Mouse (Mus musculus) kidney, postnatal 0 days (tissue): ENCODE results near the gene P2rx3. TPM values are rescaled to one million over a fixed set of nuclear protein-coding genes. Genes with fewer than 3 reads are reported as not detected.
A peak's percentile ranks its signal among the peaks of the same experiment; 100 is the strongest.

Source experiments
- ATAC-seq: fragments of 200-750 bp; cut with Nextera tagmentation; replicated peaks from 2 replicates; pipeline ENCODE4 v1.8.0; 2017; ENCODE audit warnings: low read depth, moderate number of reproducible peaks, moderate TSS enrichment, moderate library complexity; ENCODE audit not compliant: low FRiP score
- DNase-seq: peaks from one replicate; pipeline ENCODE4 v3.0.0-alpha.2; 2016; ENCODE audit warnings: low spot score
- H3K27ac ChIP-seq: fragments of 300-500 bp; sonication (generic); 2 replicates; pipeline ENCODE4 v1.5.1; 2014; ENCODE audit warnings: mild to moderate bottlenecking
- H3K27me3 ChIP-seq: fragments of 300-500 bp; sonication (generic); 2 replicates; pipeline ENCODE4 v1.6.1; 2014; ENCODE audit warnings: low read length, mixed read lengths; ENCODE audit not compliant: insufficient read depth
- H3K36me3 ChIP-seq: fragments of 300-500 bp; sonication (generic); 2 replicates; pipeline ENCODE4 v1.6.1; 2014; ENCODE audit warnings: low read length, mixed read lengths; ENCODE audit not compliant: insufficient read depth
- H3K4me1 ChIP-seq: fragments of 300-500 bp; sonication (generic); replicated peaks from 2 replicates; pipeline ENCODE4 v1.6.1; 2014; ENCODE audit warnings: antibody characterized with exemption, low read length, mixed read lengths; ENCODE audit not compliant: insufficient read depth
- H3K4me2 ChIP-seq: fragments of 300-500 bp; sonication (generic); 2 replicates; pipeline ENCODE4 v1.6.1; 2014; ENCODE audit warnings: mild to moderate bottlenecking, low read length, moderate library complexity, mixed read lengths
- H3K4me3 ChIP-seq: fragments of 300-500 bp; sonication (generic); replicated peaks from 2 replicates; pipeline ENCODE4 v1.5.1; 2014; ENCODE audit warnings: low read depth, low read length
- H3K9ac ChIP-seq: fragments of 300-500 bp; sonication (generic); 2 replicates; pipeline ENCODE4 v1.6.1; 2014; ENCODE audit warnings: low read depth, low read length
- H3K9me3 ChIP-seq: fragments of 300-500 bp; sonication (generic); replicated peaks from 2 replicates; pipeline ENCODE4 v1.6.1; 2016; ENCODE audit warnings: low read length, inconsistent platforms, mixed read lengths
- CTCF ChIP-seq: IDR thresholded peaks from 2 replicates; pipeline ENCODE4 v1.5.1; 2016; ENCODE audit warnings: antibody characterized with exemption, low read depth, mild to moderate bottlenecking, moderate library complexity
- WGBS: fragments of 180-500 bp; shearing (Covaris S2); extraction: QIAGEN DNeasy Blood & Tissue Kit; methylation state at CpG from one replicate; pipeline ENCODE4 v1.1.7; 2014; 5-methylcytosine and 5-hydroxymethylcytosine counted together
- polyA plus RNA-seq: library from polyadenylated mRNA; unstranded; fragments of >200 nt; fragmentation: Nextera tagmentation; extraction: Ambion mirVana; gene quantifications from 2 replicates; pipeline ENCODE4 v1.2.1, GENCODE M21; 2015

P2rx3 gene
- polyA plus RNA-seq, 1 experiment from 2014 or later = 0.14 TPM

DNA sequence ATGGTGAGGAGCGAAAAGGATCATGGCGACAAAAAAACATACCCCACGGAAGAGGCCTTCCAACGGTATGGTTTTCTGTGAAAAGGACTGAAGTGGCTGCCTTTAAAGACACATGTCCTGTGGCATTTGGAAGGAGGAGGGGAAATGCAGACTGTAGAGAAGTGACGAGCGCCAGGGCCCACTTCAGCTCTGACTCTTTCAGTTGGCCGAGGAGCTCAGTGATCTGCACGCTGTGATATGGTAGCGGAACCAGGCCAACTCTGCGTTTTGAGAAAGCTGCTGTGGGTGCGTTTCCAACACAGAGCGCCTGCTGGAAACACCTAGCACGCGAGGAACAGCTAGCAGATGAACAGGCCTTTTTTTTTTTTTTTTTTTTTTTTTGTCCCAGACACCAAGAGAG is 24.6 kb downstream of the P2rx3 start:
- H3K4me1 ChIP-seq = no peaks in the 10 kb centered on the region
- ATAC-seq (no peak), DNase-seq (no peak)
- no peaks in the 10 kb centered on the region for H3K36me3 ChIP-seq
- H3K4me2 ChIP-seq = no peak overlapping the region
- no peaks in the 10 kb centered on the region for H3K27me3 ChIP-seq
- H3K27ac ChIP-seq = no peak overlapping the region
- TF ChIP-seq CTCF = no peak
- no peaks in the 10 kb centered on the region for H3K9me3 ChIP-seq
- H3K4me3 ChIP-seq = no peak overlapping the region
- H3K9ac ChIP-seq = no peak overlapping the region
- 82% methylated on average over 14 of the region's 14 CpGs for WGBS

DNA sequence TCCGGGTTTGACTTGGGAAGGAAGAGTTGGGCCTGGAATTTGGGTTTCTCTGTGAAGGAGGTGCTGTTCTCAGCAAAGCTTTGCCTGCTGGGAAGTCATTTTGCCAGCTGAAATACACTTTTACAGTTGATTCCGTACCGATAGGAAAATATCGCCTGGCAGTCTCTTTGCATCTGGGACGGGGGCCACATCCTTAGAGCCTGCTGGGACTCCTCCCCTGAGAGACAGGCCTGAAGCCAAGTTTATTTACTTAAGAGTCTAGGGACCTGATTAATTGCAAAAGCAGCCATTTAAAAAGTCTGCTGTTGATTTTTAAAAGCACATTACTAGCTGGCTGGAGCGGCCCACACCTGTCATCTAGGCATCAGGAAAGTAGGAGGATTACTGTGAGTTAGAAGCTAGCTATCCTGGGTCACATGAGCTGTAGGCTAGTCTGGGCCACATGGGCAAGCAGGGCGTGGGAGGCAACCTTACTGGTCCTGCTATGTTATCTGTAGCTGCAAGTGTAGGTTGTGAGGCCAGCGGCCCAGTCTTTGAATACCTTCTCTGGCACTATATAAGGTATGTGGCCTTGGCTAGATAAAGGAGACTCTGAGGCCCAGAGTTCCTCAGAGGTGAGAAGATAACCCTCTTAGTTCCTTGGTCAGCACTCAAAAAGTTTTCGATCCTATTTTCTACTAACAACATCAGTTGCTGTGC is 25.2 kb downstream of the P2rx3 start:
- ATAC-seq (no peak), DNase-seq (peak; percentile 49)
- no peaks in the 10 kb centered on the region for H3K4me1 ChIP-seq
- H3K9me3 ChIP-seq = no peaks in the 10 kb centered on the region
- H3K4me3 ChIP-seq = no peak overlapping the region
- TF ChIP-seq CTCF = no peak
- no peak overlapping the region for H3K4me2 ChIP-seq
- H3K9ac ChIP-seq = no peak overlapping the region
- no peaks in the 10 kb centered on the region for H3K27me3 ChIP-seq
- H3K36me3 ChIP-seq = no peaks in the 10 kb centered on the region
- 35% methylated on average over 9 of the region's 9 CpGs for WGBS
- no peak overlapping the region for H3K27ac ChIP-seq

DNA sequence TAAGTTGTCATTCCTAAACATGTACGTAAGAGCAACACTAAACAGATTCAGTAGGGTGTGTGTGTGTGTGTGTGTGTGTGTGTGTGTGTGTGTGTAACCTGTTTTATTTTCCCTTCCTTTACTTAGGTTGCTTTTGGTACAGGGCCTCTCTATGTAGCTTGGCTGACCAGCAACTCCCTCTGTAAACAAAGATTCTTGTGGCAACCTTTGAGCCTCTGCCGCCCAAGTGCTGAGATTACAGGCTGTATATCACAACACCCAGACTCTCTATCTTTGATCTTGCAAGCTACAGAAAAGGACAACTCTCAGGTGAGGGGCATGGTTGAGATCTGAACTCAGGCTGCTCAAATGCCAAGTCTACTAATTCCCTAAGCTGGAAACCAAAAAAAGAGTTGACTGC is 28.1 kb downstream of the P2rx3 start:
- DNase-seq (no peak), ATAC-seq (no peak)
- no peak overlapping the region for H3K4me3 ChIP-seq
- H3K36me3 ChIP-seq = no peaks in the 10 kb centered on the region
- 50% methylated on average over 2 of the region's 2 CpGs for WGBS
- TF ChIP-seq CTCF = no peak
- H3K9ac ChIP-seq = no peak overlapping the region
- H3K9me3 ChIP-seq = no peaks in the 10 kb centered on the region
- no peak overlapping the region for H3K4me2 ChIP-seq
- H3K4me1 ChIP-seq = no peaks in the 10 kb centered on the region
- H3K27ac ChIP-seq = no peak overlapping the region
- H3K27me3 ChIP-seq = no peaks in the 10 kb centered on the region

DNA sequence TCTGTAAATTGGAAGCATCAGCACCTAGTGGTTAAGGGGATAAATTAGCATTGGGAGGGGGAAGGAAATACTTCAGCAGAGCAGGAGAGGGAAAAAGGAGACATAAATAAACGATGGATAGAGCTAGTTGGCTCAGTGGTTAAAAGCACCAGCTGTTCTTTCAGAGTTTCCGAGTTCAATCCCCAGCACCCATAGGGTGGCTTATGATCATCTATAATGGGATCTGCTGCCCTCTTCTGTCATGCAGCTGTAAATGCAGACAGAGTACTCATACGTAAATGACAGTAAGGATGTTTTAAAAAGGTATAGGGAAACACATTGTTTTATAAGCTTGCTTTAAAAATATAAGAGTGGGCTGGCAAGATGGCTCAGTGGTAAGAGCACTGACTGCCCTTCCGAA is 29.5 kb downstream of the P2rx3 start:
- Histone ChIP-seq H3K4me2 (no peak overlapping the region), H3K36me3 (no peaks in the 10 kb centered on the region), H3K4me3 (no peak overlapping the region), H3K4me1 (no peaks in the 10 kb centered on the region), H3K9ac (no peak overlapping the region), H3K9me3 (no peaks in the 10 kb centered on the region), H3K27ac (no peak overlapping the region), H3K27me3 (no peaks in the 10 kb centered on the region)
- no peak; the same call in 1 of the 2 replicates for ATAC-seq
- TF ChIP-seq CTCF = peak; percentile 73
- DNase-seq = peak; percentile 54
- WGBS = 26% methylated on average over 4 of the region's 4 CpGs

DNA sequence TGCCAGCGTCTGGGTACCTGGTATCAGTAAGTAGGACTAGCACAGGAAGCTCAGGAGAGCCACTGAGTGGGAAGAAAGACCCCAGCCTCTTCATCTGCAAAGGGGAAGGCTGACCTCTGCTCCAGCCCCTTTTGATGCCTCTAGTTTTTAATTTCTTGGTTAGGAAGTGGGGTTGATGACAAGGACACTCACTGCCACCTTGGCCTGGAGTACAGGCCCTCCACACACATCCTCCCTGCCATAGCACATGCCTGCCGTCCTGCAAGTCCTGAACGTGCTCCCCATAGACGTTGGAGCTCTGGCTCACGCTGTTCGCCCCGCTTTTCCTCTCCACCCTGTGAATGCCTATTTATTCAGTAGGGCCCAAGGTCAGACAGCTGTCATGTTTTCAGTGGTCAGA is 30.7 kb downstream of the P2rx3 start:
- DNase-seq = no peak
- no peak for TF ChIP-seq CTCF
- H3K4me3 ChIP-seq = no peak overlapping the region
- no peak overlapping the region for H3K27ac ChIP-seq
- H3K9me3 ChIP-seq = no peaks in the 10 kb centered on the region
- H3K4me1 ChIP-seq = no peaks in the 10 kb centered on the region
- no peaks in the 10 kb centered on the region for H3K36me3 ChIP-seq
- no peak overlapping the region for H3K4me2 ChIP-seq
- WGBS = 79% methylated on average over 7 of the region's 7 CpGs
- no peak for ATAC-seq
- no peaks in the 10 kb centered on the region for H3K27me3 ChIP-seq
- H3K9ac ChIP-seq = no peak overlapping the region

DNA sequence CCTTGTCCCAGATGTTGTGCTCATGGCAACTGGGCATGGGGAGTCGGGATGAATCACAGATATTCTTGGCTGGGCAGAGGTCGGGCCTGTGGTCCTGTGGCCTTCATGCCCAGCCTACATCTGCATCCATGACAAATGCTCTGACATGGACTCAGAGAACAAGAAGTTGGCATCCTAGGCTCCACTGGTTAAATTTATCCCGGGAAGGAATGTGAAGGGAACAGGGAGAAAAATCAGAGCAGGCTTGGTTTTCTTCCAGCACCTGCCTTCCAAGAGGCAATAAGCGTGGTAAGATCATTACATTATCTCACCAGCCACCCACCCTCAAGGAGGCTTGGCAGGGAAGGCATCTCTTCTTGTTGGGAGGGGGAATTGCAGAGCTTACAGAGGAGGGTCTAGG is 32.9 kb downstream of the P2rx3 start:
- Histone ChIP-seq H3K9me3 (no peaks in the 10 kb centered on the region), H3K4me1 (no peaks in the 10 kb centered on the region), H3K36me3 (no peaks in the 10 kb centered on the region), H3K27ac (no peak overlapping the region), H3K27me3 (no peaks in the 10 kb centered on the region), H3K4me2 (no peak overlapping the region), H3K9ac (no peak overlapping the region), H3K4me3 (no peak overlapping the region)
- ATAC-seq (no peak), DNase-seq (no peak)
- WGBS = 77% methylated on average over 4 of the region's 4 CpGs
- no peak for TF ChIP-seq CTCF

DNA sequence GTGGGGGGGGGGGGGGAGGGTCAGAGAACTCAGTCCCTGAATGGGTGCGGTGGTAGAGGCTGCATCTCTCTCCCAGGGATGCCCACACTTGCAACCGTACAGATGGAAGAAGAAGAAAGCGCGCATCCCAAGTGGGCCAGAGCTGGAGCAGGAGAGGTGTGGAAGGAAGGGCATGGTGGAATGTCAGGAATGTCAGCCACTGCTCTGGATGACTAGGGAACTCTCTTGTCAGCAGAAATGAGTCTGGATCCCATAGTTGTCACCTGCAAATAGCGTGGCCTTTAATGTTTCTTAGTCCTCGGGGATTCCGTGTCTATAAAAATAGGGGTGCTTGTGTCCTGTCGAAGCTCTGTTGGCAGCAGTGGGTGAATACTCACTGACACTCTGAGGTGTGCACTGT is 34.7 kb downstream of the P2rx3 start:
- Histone ChIP-seq H3K27me3 (no peaks in the 10 kb centered on the region), H3K9ac (no peak overlapping the region), H3K4me3 (no peak overlapping the region), H3K36me3 (no peaks in the 10 kb centered on the region), H3K4me2 (no peak overlapping the region), H3K4me1 (no peaks in the 10 kb centered on the region), H3K27ac (no peak overlapping the region), H3K9me3 (no peaks in the 10 kb centered on the region)
- no peak for TF ChIP-seq CTCF
- 69% methylated on average over 8 of the region's 8 CpGs for WGBS
- DNase-seq = no peak
- no peak for ATAC-seq
